In the genomic region with DNA sequence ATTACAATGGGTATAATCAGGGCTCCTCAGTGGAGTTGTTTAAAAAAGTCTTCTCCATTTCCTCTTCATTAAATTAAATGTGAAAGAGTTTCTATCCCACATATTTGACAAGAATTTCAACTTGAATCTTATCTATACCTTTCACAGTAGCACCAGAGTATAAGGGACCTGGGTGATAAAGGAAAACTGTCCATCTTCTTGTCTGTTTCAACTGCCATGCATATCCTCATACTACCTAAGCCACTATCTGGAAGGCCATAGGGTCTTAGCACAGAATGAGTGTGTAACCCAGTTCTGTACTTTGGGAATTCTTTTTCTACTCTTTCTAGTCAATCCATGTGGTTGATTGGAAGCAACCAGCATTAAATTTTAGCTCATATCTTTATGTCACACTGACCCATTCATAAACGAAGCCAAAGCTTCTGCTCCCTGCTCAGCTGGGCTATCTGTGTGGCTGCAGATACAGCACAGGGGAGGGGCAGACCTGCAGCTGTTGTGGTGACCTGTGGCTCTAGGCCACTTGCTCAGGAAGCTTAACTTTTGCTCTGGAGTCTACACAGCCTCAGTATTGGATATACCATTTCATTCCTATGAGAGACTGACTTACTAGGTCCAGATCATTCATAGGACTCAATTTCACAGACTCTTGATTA, we compare ENCODE assay signal across 15 mouse cellular contexts.
"Had no signal": no experiment of that assay in that cellular context is flagged by ENCODE, and none has a peak within 500 bp of the region (broad histone marks: within the 10 kb centered on the region; RNA-seq: fewer than 3 reads in every experiment).

No protein-coding gene starts in this region.

- H3K4me2 ChIP-seq: limb, embryonic 13.5 days; liver, embryonic 15.5 days; lung, embryonic 15.5 days; neural tube, embryonic 12.5 days had no signal

- DNase-seq: kidney, adult 11 months; kidney, adult 9 months; kidney, postnatal 10 days; kidney, postnatal 4 days; lung, postnatal 14 days; midbrain, embryonic 14.5 days; right cerebral cortex, postnatal 4 days; thymus, postnatal 36 days had no signal

- H3K27me3 ChIP-seq: limb, embryonic 13.5 days; liver, embryonic 15.5 days; lung, embryonic 15.5 days; neural tube, embryonic 12.5 days had no signal

- H3K36me3 ChIP-seq: limb, embryonic 13.5 days; liver, embryonic 15.5 days; lung, embryonic 15.5 days; midbrain, embryonic 10.5 days; neural tube, embryonic 12.5 days had no signal

- H3K4me3 ChIP-seq: layer of hippocampus, adult 2 months; limb, embryonic 13.5 days; liver, embryonic 15.5 days; lung, embryonic 15.5 days; midbrain, embryonic 10.5 days; neural tube, embryonic 12.5 days had no signal

- H3K9me3 ChIP-seq: limb, embryonic 13.5 days; liver, embryonic 15.5 days; lung, embryonic 15.5 days; midbrain, embryonic 10.5 days; neural tube, embryonic 12.5 days had no signal

- H3K4me1 ChIP-seq: limb, embryonic 13.5 days; liver, embryonic 15.5 days; lung, embryonic 15.5 days; midbrain, embryonic 10.5 days; neural tube, embryonic 12.5 days had no signal

- H3K27ac ChIP-seq: hindbrain, postnatal 0 days; layer of hippocampus, adult 2 months; limb, embryonic 13.5 days; liver, embryonic 15.5 days; lung, embryonic 15.5 days; midbrain, embryonic 10.5 days; neural tube, embryonic 12.5 days had no signal

- H3K9ac ChIP-seq: limb, embryonic 13.5 days; liver, embryonic 15.5 days; lung, embryonic 15.5 days; neural tube, embryonic 12.5 days had no signal

- ATAC-seq: hindbrain, postnatal 0 days had no signal
